Mouse (Mus musculus): ENCODE measurements at regions not wholly inside any gene's neighbourhood (a gene's known extent, or its start where the extent isn't known, plus 50 kb on each side); places are given as distances from the start of the nearest gene placed in this dataset.
A peak's percentile ranks its signal among the peaks of the same experiment; 100 is the strongest.

- peak; percentile 65 for DNase-seq (ENCODE audit: low read depth, low spot score)
These were observed 61.5 kb downstream of the Ccna1 start for GRCm38 (mm10) chr3:54993761-54994160.

GRCm38 (mm10) chr3:54990073-54990472, 65.2 kb downstream of the Ccna1 start:
- DNase-seq (ENCODE audit: low read depth, low spot score), result no peak

- DNase-seq (ENCODE audit: low read depth, low spot score), result peak; percentile 71
These were observed 65.9 kb downstream of the Ccna1 start for GRCm38 (mm10) chr3:54989358-54989757.

GRCm38 (mm10) chr3:54981488-54981887, 65.8 kb upstream of the Sertm1 start:
- DNase-seq (ENCODE audit: low read depth, low spot score), result peak; percentile 74

- peak; percentile 73 for DNase-seq (ENCODE audit: low read depth, low spot score)
These were observed 64.6 kb upstream of the Sertm1 start for GRCm38 (mm10) chr3:54980312-54980711.

GRCm38 (mm10) chr3:54965512-54965911, 49.8 kb upstream of the Sertm1 start:
- peak; percentile 35 for DNase-seq (ENCODE audit: low read depth, low spot score)
